Mouse (Mus musculus) liver, embryonic 15.5 days (tissue): ENCODE results near the gene Tssk4. TPM values are rescaled to one million over a fixed set of nuclear protein-coding genes. Genes with fewer than 3 reads are reported as not detected.
A peak's percentile ranks its signal among the peaks of the same experiment; 100 is the strongest.

ENCODE experiments used
- ATAC-seq: fragments of 200-750 bp; cut with Nextera tagmentation; 2 replicates; pipeline ENCODE4 v1.8.0; 2017; ENCODE audit warnings: moderate number of reproducible peaks, mild to moderate bottlenecking, moderate library complexity; ENCODE audit not compliant: insufficient read depth
- H3K27ac ChIP-seq: fragments of 300-500 bp; sonication (generic); replicated peaks from 2 replicates; pipeline ENCODE4 v1.5.1; 2015; ENCODE audit warnings: mild to moderate bottlenecking, inconsistent platforms
- H3K27me3 ChIP-seq: fragments of 300-500 bp; sonication (generic); 2 replicates; pipeline ENCODE4 v1.6.1; 2015; ENCODE audit warnings: mild to moderate bottlenecking, inconsistent platforms
- H3K36me3 ChIP-seq: fragments of 300-500 bp; sonication (generic); replicated peaks from 2 replicates; pipeline ENCODE4 v1.6.1; 2015; ENCODE audit warnings: moderate library complexity, mild to moderate bottlenecking, inconsistent platforms
- H3K4me1 ChIP-seq: fragments of 300-500 bp; sonication (generic); replicated peaks from 2 replicates; pipeline ENCODE4 v1.6.1; 2015; ENCODE audit warnings: inconsistent platforms
- H3K4me2 ChIP-seq: fragments of 300-500 bp; sonication (generic); 2 replicates; pipeline ENCODE4 v1.6.1; 2015; ENCODE audit warnings: moderate library complexity, mild to moderate bottlenecking, inconsistent platforms
- H3K4me3 ChIP-seq: fragments of 300-500 bp; sonication (generic); replicated peaks from 2 replicates; pipeline ENCODE4 v1.5.1; 2015; ENCODE audit warnings: mild to moderate bottlenecking, inconsistent platforms
- H3K9ac ChIP-seq: fragments of 300-500 bp; sonication (generic); 2 replicates; pipeline ENCODE4 v1.6.1; 2015; ENCODE audit warnings: moderate library complexity, mild to moderate bottlenecking, inconsistent platforms
- H3K9me3 ChIP-seq: fragments of 300-500 bp; sonication (generic); replicated peaks from 2 replicates; pipeline ENCODE4 v1.6.1; 2016; ENCODE audit warnings: inconsistent platforms
- WGBS: fragments of 180-500 bp; shearing (Covaris S2); methylation state at CpG from one replicate; pipeline ENCODE4 v1.1.7; 2015; ENCODE audit warnings: mixed read lengths; ENCODE audit not compliant: insufficient replicate concordance; 5-methylcytosine and 5-hydroxymethylcytosine counted together
- polyA plus RNA-seq: library from polyadenylated mRNA; unstranded; fragments of >200 nt; fragmentation: Nextera tagmentation; extraction: Ambion mirVana; gene quantifications from 2 replicates; pipeline ENCODE4 v1.2.1, GENCODE M21; 2015

The Tssk4 gene
- polyA plus RNA-seq, 1 experiment from 2014 or later: 0.09 TPM

DNA sequence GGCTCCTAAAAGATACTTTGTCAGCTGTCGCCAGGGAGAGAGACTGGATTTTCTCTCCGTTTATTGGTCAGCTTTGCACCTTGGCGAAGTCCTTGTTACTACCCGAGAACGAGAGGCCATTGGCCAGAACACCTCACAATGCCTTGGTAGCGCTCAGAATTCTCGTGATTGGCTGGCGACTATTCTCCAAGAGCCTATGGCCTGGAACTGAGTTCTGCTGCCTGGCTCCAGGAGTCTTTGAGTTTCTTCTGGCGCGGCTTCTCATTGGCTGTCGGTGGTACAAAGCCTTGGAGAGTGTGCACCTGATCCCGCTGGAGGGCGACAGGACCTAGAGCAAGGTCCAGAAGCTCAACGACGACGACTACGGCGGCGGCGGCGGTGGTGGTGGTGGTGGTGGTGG, 32.2 kb upstream of the Tssk4 start, which contains the start of gene Rec8:
Gene Rec8 (plus strand): TSS at position 216 of the 400 bp plus-strand sequence.
- no peaks in the 10 kb centered on the region for H3K27me3 ChIP-seq
- no peaks in the 10 kb centered on the region for H3K36me3 ChIP-seq
- H3K4me1 ChIP-seq: peaks cover 67% of the 10 kb centered on the region
- no peaks in the 10 kb centered on the region for H3K9me3 ChIP-seq
- peak within 1 kb of the TSS; percentile 39; the same call in 1 of the 2 replicates for H3K9ac ChIP-seq
- H3K4me3 ChIP-seq: peak within 1 kb of the TSS; percentile 43
- WGBS: 30% methylated on average over 21 of the region's 21 CpGs
- H3K4me2 ChIP-seq: peak within 1 kb of the TSS; percentile 77
- ATAC-seq: peak; percentile 68
- peak within 1 kb of the TSS; percentile 55 for H3K27ac ChIP-seq

DNA sequence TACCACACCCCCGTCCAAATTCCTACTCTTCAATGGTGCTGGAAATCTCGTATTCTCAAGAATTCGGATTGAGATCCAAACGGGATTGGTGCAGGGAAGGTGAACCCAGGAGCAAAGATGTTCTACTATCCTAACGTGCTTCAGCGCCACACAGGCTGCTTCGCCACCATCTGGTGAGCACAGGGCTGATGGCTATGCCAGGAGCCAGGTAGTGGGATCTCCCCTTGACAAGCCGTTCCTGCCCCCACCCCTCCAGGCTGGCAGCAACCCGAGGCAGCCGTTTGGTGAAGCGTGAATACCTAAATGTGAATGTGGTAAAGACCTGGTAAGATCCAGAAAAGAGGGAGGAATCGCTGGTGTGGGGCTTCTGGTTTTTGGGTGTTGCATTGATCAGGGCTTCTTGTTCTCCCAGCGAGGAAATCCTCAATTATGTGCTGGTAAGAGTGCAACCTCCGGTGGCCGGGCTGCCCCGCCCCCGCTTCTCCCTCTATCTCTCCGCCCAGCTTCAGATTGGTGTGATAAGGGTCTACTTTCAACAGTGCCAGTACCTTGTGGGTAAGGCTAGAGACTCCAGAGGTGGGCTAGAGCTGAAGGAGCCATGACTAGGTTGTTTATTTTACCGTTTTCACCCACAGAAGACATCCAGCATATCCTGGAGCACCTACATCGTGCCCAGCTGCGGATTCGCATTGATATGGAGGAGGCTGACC, 31.3 kb upstream of the Tssk4 start:
- H3K4me2 ChIP-seq: peak overlapping the region; percentile 77
- WGBS: 20% methylated on average over 22 of the region's 22 CpGs
- peak; percentile 38 for ATAC-seq

DNA sequence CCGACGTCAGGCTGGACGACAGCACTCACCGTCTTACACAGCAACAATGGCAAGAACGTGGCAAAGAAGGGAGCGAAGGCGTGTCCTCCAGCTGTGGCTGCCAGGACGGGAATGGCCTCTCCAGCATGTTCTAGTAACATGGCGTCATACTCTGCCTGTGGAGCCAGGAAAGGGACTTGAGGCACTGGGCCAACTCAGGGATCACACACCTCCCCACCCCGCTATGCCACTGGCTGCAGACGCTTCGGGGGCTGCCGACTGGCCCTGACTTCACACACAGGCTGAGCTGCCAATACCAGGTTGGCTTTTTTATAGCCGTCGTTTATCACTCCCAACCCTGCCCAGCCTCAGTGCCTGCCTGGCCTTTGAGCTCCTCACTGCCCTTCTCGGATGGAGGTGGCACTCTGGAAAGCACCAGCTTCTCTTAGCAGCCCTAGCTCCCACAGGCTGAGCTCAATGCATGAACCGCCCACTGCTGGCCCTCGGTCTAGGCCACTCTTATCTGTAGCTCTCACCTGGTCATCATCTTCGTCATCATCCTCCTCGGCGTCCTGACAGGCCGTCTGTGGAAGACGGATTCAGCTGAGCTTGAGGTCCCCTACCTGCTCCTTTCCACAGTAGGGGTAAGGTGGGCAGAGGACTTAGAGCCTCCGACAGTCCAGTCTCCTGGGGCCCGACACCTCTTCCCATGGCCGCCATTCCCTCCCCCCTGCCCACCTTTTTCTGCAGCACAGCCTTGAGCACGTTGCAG, 21.7 kb upstream of the Tssk4 start:
- Histone ChIP-seq H3K4me1 (peaks cover 21% of the 10 kb centered on the region), H3K36me3 (peaks cover 89% of the 10 kb centered on the region), H3K4me2 (no peak overlapping the region), H3K9ac (no peak overlapping the region), H3K27me3 (no peaks in the 10 kb centered on the region), H3K27ac (no peak overlapping the region), H3K4me3 (no peak overlapping the region), H3K9me3 (no peaks in the 10 kb centered on the region)
- peak; percentile 52 for ATAC-seq
- 77% methylated on average over 27 of the region's 27 CpGs for WGBS

More for the DNA sequence above, 31.3 kb upstream of the Tssk4 start:
- Histone ChIP-seq H3K27ac (peak overlapping the region; percentile 48; the same call in 1 of the 2 replicates), H3K27me3 (no peaks in the 10 kb centered on the region), H3K9ac (peak overlapping the region; percentile 39; the same call in 1 of the 2 replicates), H3K4me1 (peaks cover 62% of the 10 kb centered on the region), H3K9me3 (no peaks in the 10 kb centered on the region), H3K36me3 (no peaks in the 10 kb centered on the region), H3K4me3 (peak overlapping the region; percentile 43)

DNA sequence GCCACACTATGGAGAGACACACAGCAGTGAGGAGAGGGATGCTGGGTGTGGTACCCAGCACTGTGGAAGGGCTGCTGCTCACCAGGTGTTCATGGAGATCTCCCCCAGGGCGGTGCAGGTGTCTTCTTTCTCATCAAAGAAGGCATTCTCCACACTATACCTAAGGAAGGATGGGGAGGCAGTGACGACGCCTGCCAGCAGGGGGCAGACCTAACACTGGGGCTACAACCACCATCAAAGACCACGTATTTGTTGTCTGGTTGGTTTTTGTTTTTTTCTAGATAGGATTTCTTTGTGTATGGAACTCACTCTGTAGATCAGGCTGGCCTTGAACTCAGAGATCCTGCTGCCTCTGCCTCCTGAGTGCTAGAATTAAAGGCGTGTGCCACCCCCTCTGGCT, 20.7 kb upstream of the Tssk4 start:
- WGBS: 34% methylated on average over 5 of the region's 5 CpGs
- H3K27ac ChIP-seq: no peak overlapping the region
- H3K4me2 ChIP-seq: no peak overlapping the region
- peaks cover 100% of the 10 kb centered on the region for H3K36me3 ChIP-seq
- no peaks in the 10 kb centered on the region for H3K27me3 ChIP-seq
- H3K9me3 ChIP-seq: no peaks in the 10 kb centered on the region
- peaks cover 21% of the 10 kb centered on the region for H3K4me1 ChIP-seq
- H3K4me3 ChIP-seq: no peak overlapping the region
- no peak overlapping the region for H3K9ac ChIP-seq
- ATAC-seq: no peak

DNA sequence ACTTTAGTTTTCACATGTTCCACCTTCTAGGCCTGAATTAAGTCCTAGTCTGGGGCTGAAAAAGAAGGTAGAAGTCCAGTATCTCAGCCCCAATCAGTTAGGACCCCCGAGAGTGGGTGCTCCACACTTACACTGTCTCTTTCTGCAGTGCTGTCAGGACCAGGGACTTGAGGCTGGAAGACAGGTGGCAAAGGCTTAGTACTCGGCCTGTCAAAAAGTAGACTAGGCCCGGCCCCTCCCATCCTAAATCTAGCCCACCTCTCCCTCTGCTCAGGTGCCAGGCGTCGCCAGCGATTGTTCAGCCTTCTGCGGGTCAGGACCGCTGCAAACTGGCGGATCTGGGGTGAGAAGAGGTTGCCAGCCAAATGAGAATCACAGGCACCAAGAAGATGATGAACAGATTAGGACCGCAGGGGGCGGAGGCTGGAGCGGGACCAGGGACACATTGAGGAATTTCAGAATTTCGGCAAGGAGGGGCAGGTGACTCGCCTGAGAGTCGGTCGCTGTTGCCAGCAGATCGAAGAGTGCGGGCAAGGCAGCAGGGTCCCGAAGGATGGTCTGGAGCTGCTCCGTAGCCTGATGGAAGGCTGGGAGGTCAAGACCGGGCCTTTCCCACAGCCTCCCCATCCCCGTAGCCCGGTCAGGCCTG, 15.0 kb upstream of the Tssk4 start:
- H3K9me3 ChIP-seq: no peaks in the 10 kb centered on the region
- peak overlapping the region; percentile 67 for H3K4me3 ChIP-seq
- H3K27me3 ChIP-seq: no peaks in the 10 kb centered on the region
- H3K4me1 ChIP-seq: peaks cover 26% of the 10 kb centered on the region
- H3K36me3 ChIP-seq: peaks cover 84% of the 10 kb centered on the region
- peak overlapping the region; percentile 97 for H3K4me2 ChIP-seq
- WGBS: 4% methylated on average over 23 of the region's 23 CpGs
- H3K27ac ChIP-seq: peak overlapping the region; percentile 65; the same call in 1 of the 2 replicates
- ATAC-seq: peak; percentile 38
- peak overlapping the region; percentile 58 for H3K9ac ChIP-seq

DNA sequence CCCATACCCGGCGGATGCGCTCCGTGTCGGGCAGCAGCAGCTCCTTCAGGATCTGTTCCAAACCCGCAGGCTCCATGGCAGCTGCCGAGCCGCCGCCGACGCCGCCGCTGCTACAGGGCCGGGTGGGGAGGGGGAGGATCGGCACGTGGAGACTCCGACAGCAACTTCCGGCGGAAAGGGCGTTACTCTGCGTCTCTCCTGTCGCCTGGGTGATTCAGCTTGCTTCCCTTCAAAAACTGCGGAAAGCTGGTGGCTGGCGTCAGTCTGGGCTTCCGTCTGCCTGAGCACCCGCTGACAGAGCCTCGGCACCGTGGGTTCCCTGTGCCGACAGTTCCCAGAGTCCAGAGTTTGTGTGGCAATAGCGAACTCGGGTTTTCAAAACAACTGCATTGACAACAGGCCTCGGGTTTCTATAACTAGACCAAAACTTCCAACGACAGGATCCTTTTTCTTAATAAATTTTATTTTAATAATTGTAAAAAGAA, 14.4 kb upstream of the Tssk4 start, which contains the start of gene Ipo4:
Gene Ipo4 (minus strand): TSS at position 435 of the 485 bp plus-strand sequence.
- peaks cover 30% of the 10 kb centered on the region for H3K4me1 ChIP-seq
- H3K9me3 ChIP-seq: no peaks in the 10 kb centered on the region
- peak within 1 kb of the TSS; percentile 58 for H3K9ac ChIP-seq
- peak within 1 kb of the TSS; percentile 67 for H3K4me3 ChIP-seq
- H3K27ac ChIP-seq: peak within 1 kb of the TSS; percentile 65
- ATAC-seq: peak; percentile 78
- no peaks in the 10 kb centered on the region for H3K27me3 ChIP-seq
- H3K36me3 ChIP-seq: peaks cover 84% of the 10 kb centered on the region
- under 1% methylated on average over 33 of the region's 33 CpGs for WGBS
- peak within 1 kb of the TSS; percentile 97 for H3K4me2 ChIP-seq

DNA sequence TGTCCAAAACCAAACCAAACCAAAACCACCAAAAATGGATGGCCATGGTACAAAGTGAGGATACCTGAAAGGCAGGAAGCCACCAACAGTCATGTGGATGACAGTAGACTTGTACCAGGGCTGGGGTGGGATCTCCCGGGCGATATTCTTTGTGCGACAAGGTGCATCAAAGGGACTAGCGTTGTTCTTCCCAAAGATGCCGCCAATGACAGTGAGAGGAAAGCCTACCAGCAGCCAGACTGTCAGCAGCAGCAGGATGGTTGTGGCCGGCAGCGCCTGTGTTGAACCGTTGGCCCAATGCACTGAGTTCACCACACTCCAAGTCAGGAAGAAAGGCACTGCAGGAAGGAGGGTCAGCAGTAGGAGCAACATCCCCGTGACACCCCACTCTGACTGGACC, 12.2 kb upstream of the Tssk4 start, which contains the start of gene Gm49378:
Gene Gm49378 (minus strand): TSS at position 101 of the 400 bp plus-strand sequence.
- peaks cover 50% of the 10 kb centered on the region for H3K4me1 ChIP-seq
- 89% methylated on average over 9 of the region's 9 CpGs for WGBS
- H3K9me3 ChIP-seq: no peaks in the 10 kb centered on the region
- no peaks in the 10 kb centered on the region for H3K27me3 ChIP-seq
- no peak within 1 kb of the TSS for H3K4me2 ChIP-seq
- no peak within 1 kb of the TSS for H3K9ac ChIP-seq
- no peak for ATAC-seq
- H3K27ac ChIP-seq: no peak within 1 kb of the TSS
- no peak within 1 kb of the TSS for H3K4me3 ChIP-seq
- H3K36me3 ChIP-seq: peaks cover 75% of the 10 kb centered on the region

DNA sequence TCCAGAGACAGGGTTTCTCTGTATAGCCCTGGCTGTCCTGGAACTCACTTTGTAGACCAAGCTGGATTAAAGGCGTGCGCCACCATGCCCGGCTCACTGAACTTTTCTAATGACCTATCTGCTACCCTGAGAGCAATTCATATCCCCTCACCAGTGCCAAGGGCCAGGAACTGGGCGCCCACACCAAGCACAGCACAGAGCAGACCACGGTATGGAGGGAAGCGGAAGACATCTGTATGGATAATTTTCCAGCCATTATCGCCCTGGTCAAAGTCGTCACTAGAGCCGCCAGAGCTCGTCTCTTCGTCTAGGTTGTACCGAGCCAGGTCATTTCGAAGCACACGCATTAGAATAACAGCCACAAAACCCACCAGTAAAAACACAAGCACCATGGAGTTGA, 9.2 kb upstream of the Tssk4 start:
- 90% methylated on average over 14 of the region's 14 CpGs for WGBS
- H3K27ac ChIP-seq: no peak overlapping the region
- no peaks in the 10 kb centered on the region for H3K27me3 ChIP-seq
- H3K9me3 ChIP-seq: no peaks in the 10 kb centered on the region
- no peak overlapping the region for H3K9ac ChIP-seq
- peaks cover 60% of the 10 kb centered on the region for H3K36me3 ChIP-seq
- H3K4me1 ChIP-seq: peaks cover 55% of the 10 kb centered on the region
- H3K4me3 ChIP-seq: no peak overlapping the region
- ATAC-seq: no peak
- H3K4me2 ChIP-seq: no peak overlapping the region

DNA sequence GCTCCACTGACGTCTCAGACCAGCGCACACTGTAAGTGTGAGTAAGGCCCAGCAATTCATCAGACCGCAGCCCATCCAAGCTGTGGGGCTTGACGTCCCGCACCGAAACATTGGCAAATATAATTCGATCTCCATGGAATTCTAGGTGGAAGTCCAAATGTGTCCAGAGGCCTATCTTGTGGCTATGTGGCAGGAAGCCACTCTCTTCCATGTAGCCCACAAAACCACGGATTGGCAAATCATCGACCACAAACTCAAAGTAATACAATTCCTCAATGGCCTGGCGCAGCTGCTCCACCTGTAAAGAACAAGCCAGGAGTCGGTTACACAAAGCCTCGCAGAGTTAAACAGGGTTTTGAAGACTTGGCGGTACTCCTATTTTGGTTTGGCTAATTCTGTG, 8.7 kb upstream of the Tssk4 start:
- 84% methylated on average over 13 of the region's 13 CpGs for WGBS
- no peaks in the 10 kb centered on the region for H3K27me3 ChIP-seq

DNA sequence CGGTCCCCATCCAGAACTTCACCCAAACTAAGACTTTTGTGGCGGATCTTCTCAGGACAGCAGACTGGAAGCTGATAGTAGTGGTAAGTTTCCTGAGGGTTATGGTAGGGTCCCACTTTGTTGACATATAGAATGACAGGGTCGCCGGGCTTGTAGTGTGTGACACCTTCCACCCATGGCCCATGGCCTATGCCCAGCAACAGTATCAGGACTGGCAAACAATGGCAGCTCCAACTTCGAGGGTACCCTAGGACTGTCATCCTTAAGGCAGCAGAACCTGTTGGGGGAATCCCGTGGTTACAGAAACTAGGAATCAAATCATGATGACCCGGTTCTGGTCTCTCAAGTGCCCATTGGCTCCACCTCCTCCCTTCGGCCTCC, 7.3 kb upstream of the Tssk4 start:
- Histone ChIP-seq H3K4me2 (peak overlapping the region; percentile 90), H3K9me3 (no peaks in the 10 kb centered on the region), H3K36me3 (peaks cover 57% of the 10 kb centered on the region), H3K9ac (peak overlapping the region; percentile 97), H3K27ac (peak overlapping the region; percentile 91), H3K4me3 (peak overlapping the region; percentile 96), H3K4me1 (peaks cover 62% of the 10 kb centered on the region), H3K27me3 (no peaks in the 10 kb centered on the region)
- no peak; the same call in 1 of the 2 replicates for ATAC-seq
- 19% methylated on average over 8 of the region's 8 CpGs for WGBS

More for the DNA sequence above, 8.7 kb upstream of the Tssk4 start:
- Histone ChIP-seq H3K9me3 (no peaks in the 10 kb centered on the region), H3K9ac (no peak overlapping the region), H3K4me1 (peaks cover 54% of the 10 kb centered on the region), H3K27ac (no peak overlapping the region), H3K4me2 (peak overlapping the region; percentile 90; the same call in 1 of the 2 replicates), H3K36me3 (peaks cover 62% of the 10 kb centered on the region), H3K4me3 (peak overlapping the region; percentile 96; the same call in 1 of the 2 replicates)
- no peak for ATAC-seq
